9 mouse cellular contexts compared by ENCODE assay signal in the genomic region with DNA sequence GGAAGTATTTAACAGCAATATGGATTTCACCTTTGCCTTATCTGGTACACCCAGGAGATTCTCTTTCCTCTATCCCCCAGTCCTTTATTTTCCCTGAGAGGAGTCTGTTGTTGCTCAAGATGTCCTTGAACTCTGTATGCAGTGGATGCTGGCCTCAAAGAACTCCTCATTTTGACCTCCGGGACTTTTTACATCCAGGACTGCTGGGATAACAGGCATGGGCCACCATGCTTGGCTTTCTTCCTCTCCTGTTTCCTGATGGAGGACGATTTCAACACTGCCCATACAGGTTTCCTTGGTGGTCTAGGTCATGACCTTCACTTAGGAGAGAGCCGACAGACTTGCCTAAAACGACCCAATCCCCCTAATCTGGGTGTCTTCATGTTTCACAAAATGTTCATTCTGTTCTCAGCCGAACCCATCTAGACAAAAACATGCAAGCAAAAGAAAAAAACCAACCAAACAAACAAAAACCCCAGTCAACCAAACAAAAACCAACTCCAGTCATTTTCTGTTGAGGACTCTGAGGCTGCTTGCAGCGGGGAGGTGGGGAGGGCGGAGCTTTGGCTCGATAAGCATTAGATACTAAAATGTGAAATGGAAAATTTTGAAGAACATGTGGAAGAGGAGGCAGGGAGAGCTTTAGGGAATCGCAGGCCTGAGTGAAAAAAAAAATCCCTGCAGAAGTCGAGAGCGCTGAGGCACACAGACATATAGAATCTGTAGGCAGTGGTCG. TPM values are rescaled to one million over a fixed set of nuclear protein-coding genes. Genes with fewer than 3 reads are reported as not detected.
A peak's percentile ranks its signal among the peaks of the same experiment; 100 is the strongest.
DNase-seq lines count a peak whose midpoint lies in the region; ATAC-seq and TF ChIP-seq lines count a peak whose summit lies in the region.
"Had no signal": no experiment of that assay in that cellular context is flagged by ENCODE, and none has a peak within 500 bp of the region (broad histone marks: within the 10 kb centered on the region; RNA-seq: fewer than 3 reads in every experiment).

No protein-coding gene starts in this region.

- ATAC-seq in common myeloid progenitor, adult 5-6 weeks (replicated peaks; ENCODE audit: low read depth, poor library complexity, severe bottlenecking) = peak; percentile 27
- no peak for ATAC-seq in heart, embryonic 15.5 days (replicated peaks; ENCODE audit: insufficient number of reproducible peaks, insufficient read depth, low FRiP score, low read depth)
- ATAC-seq in limb, embryonic 12.5 days (ENCODE audit: insufficient number of reproducible peaks, insufficient read depth, low FRiP score, low TSS enrichment, low read depth) = no peak; the same call in 1 of the 2 replicates
- no peak; the same call in none of the 2 replicates for ATAC-seq in neural tube, embryonic 15.5 days (ENCODE audit: low FRiP score)

- peak overlapping the region; percentile 83 for H3K4me2 ChIP-seq in heart, embryonic 15.5 days
- H3K4me2 ChIP-seq in limb, embryonic 12.5 days = peak overlapping the region; percentile 82
- peak overlapping the region; percentile 66 for H3K4me2 ChIP-seq in neural tube, embryonic 15.5 days

- 12% methylated on average over 12 of the region's 12 CpGs for WGBS in heart, embryonic 15.5 days
- WGBS in limb, embryonic 12.5 days = 8% methylated on average over 12 of the region's 12 CpGs
- WGBS in neural tube, embryonic 15.5 days = 11% methylated on average over 12 of the region's 12 CpGs

- intact Hi-C loops in heart, postnatal 25 days (cut with DNase I) = loop anchor here (5.0 kb wide), 1 partner anchor 166 kb away; no protein-coding TSS in a partner anchor
- intact Hi-C loops in left cerebral cortex, postnatal 36 days (cut with DNase I) = loop anchor here (2.0 kb wide), 1 partner anchor 110 kb away; no protein-coding TSS in a partner anchor

- peak overlapping the region; percentile 88 for H3K27ac ChIP-seq in heart, embryonic 15.5 days
- H3K27ac ChIP-seq in limb, embryonic 12.5 days = peak overlapping the region; percentile 89
- H3K27ac ChIP-seq in neural tube, embryonic 15.5 days (replicated peaks) = peak overlapping the region; percentile 93

- peak overlapping the region; percentile 75 for H3K4me3 ChIP-seq in E14TG2a.4 (replicated peaks; ENCODE audit: low read length)
- peak overlapping the region; percentile 73 for H3K4me3 ChIP-seq in heart, embryonic 15.5 days
- peak overlapping the region; percentile 76 for H3K4me3 ChIP-seq in limb, embryonic 12.5 days (replicated peaks)
- peak overlapping the region; percentile 93 for H3K4me3 ChIP-seq in neural tube, embryonic 15.5 days (replicated peaks)

- 0 out of 2 replicates have a peak, but pooled peaks cover 3% of the 10 kb centered on the region for H3K36me3 ChIP-seq in E14TG2a.4 (ENCODE audit: insufficient read depth, low read length)
- H3K36me3 ChIP-seq in heart, embryonic 15.5 days = no peaks in the 10 kb centered on the region
- no peaks in the 10 kb centered on the region for H3K36me3 ChIP-seq in limb, embryonic 12.5 days
- H3K36me3 ChIP-seq in neural tube, embryonic 15.5 days = no peaks in the 10 kb centered on the region

- DNase-seq in heart, adult 11 months = peak; percentile 88
- DNase-seq in heart, postnatal 25 days (ENCODE audit: low spot score) = no peak
- DNase-seq in left cerebral cortex, postnatal 36 days (ENCODE audit: low spot score in 2 of 2) = no peak

- H3K27me3 ChIP-seq in E14TG2a.4 (ENCODE audit: insufficient read depth, low read length) = no peaks in the 10 kb centered on the region
- no peaks in the 10 kb centered on the region for H3K27me3 ChIP-seq in heart, embryonic 15.5 days
- H3K27me3 ChIP-seq in limb, embryonic 12.5 days = no peaks in the 10 kb centered on the region
- H3K27me3 ChIP-seq in neural tube, embryonic 15.5 days (replicated peaks) = no peaks in the 10 kb centered on the region

- peaks cover 25% of the 10 kb centered on the region for H3K4me1 ChIP-seq in E14TG2a.4 (replicated peaks; ENCODE audit: low read depth, low read length)
- H3K4me1 ChIP-seq in heart, embryonic 15.5 days (replicated peaks) = peaks cover 18% of the 10 kb centered on the region
- H3K4me1 ChIP-seq in limb, embryonic 12.5 days (replicated peaks) = peaks cover 6% of the 10 kb centered on the region
- H3K4me1 ChIP-seq in neural tube, embryonic 15.5 days = peaks cover 23% of the 10 kb centered on the region

- TF ChIP-seq CTCF in E14TG2a.4 (conservative IDR thresholded peaks at IDR 0.05; ENCODE audit: low read length) = no peak

- H3K9me3 ChIP-seq in E14TG2a.4 (ENCODE audit: low read length) = no peaks in the 10 kb centered on the region
- H3K9me3 ChIP-seq in heart, embryonic 15.5 days (replicated peaks) = no peaks in the 10 kb centered on the region
- no peaks in the 10 kb centered on the region for H3K9me3 ChIP-seq in limb, embryonic 12.5 days
- no peaks in the 10 kb centered on the region for H3K9me3 ChIP-seq in neural tube, embryonic 15.5 days (replicated peaks)

- peak overlapping the region; percentile 60 for H3K9ac ChIP-seq in heart, embryonic 15.5 days
- H3K9ac ChIP-seq in limb, embryonic 12.5 days (replicated peaks) = peak overlapping the region; percentile 54; the same call in 1 of the 2 replicates
- H3K9ac ChIP-seq in neural tube, embryonic 15.5 days (replicated peaks) = peak overlapping the region; percentile 68

RNA-seq across cellular contexts. Expression of a gene that starts 1.0 kb away (rescaled TPM):
- total RNA-seq in heart, postnatal 25 days (2021) = 1 to 10 TPM; 9.2 to 9.9 TPM
- total RNA-seq in common myeloid progenitor, adult 5-6 weeks (2017) = 38.6 and 41.7 TPM in 2 replicates
- 26.4 and 30.6 TPM in 2 replicates for polyA plus RNA-seq in heart, embryonic 15.5 days (2015; fragmentation: Nextera tagmentation; extraction: Ambion mirVana)
- polyA plus RNA-seq in limb, embryonic 12.5 days (2016; fragmentation: Nextera tagmentation; extraction: Ambion mirVana) = 35.2 and 38.6 TPM in 2 replicates
- polyA plus RNA-seq in neural tube, embryonic 15.5 days (2015; fragmentation: Nextera tagmentation; extraction: Ambion mirVana) = 88.6 and 106 TPM in 2 replicates
- 10 to 100 TPM; 83.6 to 97.7 TPM for total RNA-seq in left cerebral cortex, postnatal 36 days (2021)

RNA-seq across cellular contexts. Expression of a gene that starts 49.4 kb away (rescaled TPM):
- 1 to 10 TPM; 3.8 to 4.1 TPM for total RNA-seq in heart, postnatal 25 days (2021)
- 8.6 and 15.4 TPM in 2 replicates for total RNA-seq in common myeloid progenitor, adult 5-6 weeks (2017)
- polyA plus RNA-seq in heart, embryonic 15.5 days (2015; fragmentation: Nextera tagmentation; extraction: Ambion mirVana) = 10.6 and 11.5 TPM in 2 replicates
- polyA plus RNA-seq in limb, embryonic 12.5 days (2016; fragmentation: Nextera tagmentation; extraction: Ambion mirVana) = 17.4 and 20.7 TPM in 2 replicates
- polyA plus RNA-seq in neural tube, embryonic 15.5 days (2015; fragmentation: Nextera tagmentation; extraction: Ambion mirVana) = 11.6 and 14.1 TPM in 2 replicates
- total RNA-seq in left cerebral cortex, postnatal 36 days (2021) = 1 to 10 TPM; 7.9 to 8.6 TPM

RNA-seq across cellular contexts. Expression of a gene that starts 52.9 kb away (rescaled TPM):
- total RNA-seq in heart, postnatal 25 days (2021) = under 1 TPM in 1 of 2 experiments, not detected in 1; 0.56 TPM
- 1.7 TPM in 1 of 2 replicates, not detected in the other for total RNA-seq in common myeloid progenitor, adult 5-6 weeks (2017)
- 0.34 and 0.38 TPM in 2 replicates for polyA plus RNA-seq in heart, embryonic 15.5 days (2015; fragmentation: Nextera tagmentation; extraction: Ambion mirVana)
- 0.60 TPM in 1 of 2 replicates, not detected in the other for polyA plus RNA-seq in limb, embryonic 12.5 days (2016; fragmentation: Nextera tagmentation; extraction: Ambion mirVana)
- 4.3 and 5.2 TPM in 2 replicates for polyA plus RNA-seq in neural tube, embryonic 15.5 days (2015; fragmentation: Nextera tagmentation; extraction: Ambion mirVana)
- total RNA-seq in left cerebral cortex, postnatal 36 days (2021) = 1 to 10 TPM in 1 of 2 experiments, not detected in 1; 1.8 TPM
- total RNA-seq: neutrophil, adult 5-6 weeks had no signal
